Mouse (Mus musculus) CH12.LX (cell line): Measurements from ENCODE around the gene Taco1. TPM values are rescaled to one million over a fixed set of nuclear protein-coding genes. Genes with fewer than 3 reads are reported as not detected.

Experiments
- DNase-seq: peaks from one replicate; pipeline ENCODE4 v3.0.0-alpha.2; 2013; ENCODE audit errors: extremely low read depth
- H3K27ac ChIP-seq: 2 replicates; pipeline ENCODE4 v1.5.1; 2012; ENCODE audit warnings: low read depth, mild to moderate bottlenecking, control low read depth, moderate library complexity; ENCODE audit not compliant: insufficient read depth
- H3K27me3 ChIP-seq: replicated peaks from 2 replicates; pipeline ENCODE3; 2012; ENCODE audit warnings: inconsistent platforms
- H3K36me3 ChIP-seq, 2 experiments: replicated peaks in 1 of 2; 2 replicates each; pipeline versions ENCODE3 to v1.6.1; 2012; ENCODE audit warnings: inconsistent platforms in 1 of 2, low read length in 1 of 2, mild to moderate bottlenecking in 1 of 2, mixed read lengths in 1 of 2, moderate library complexity in 1 of 2; ENCODE audit not compliant: control insufficient read depth in 1 of 2, insufficient read depth in 1 of 2
- H3K4me1 ChIP-seq, 2 experiments: 2 replicates each; pipeline ENCODE4 v1.6.1; 2012; ENCODE audit warnings: inconsistent platforms in 1 of 2, moderate library complexity in 1 of 2; ENCODE audit not compliant: insufficient read depth in 2 of 2, control insufficient read depth in 1 of 2
- H3K4me2 ChIP-seq: 2 replicates; pipeline ENCODE4 v1.6.1; 2012; ENCODE audit warnings: low read depth, mild to moderate bottlenecking, control low read depth; ENCODE audit not compliant: poor library complexity, insufficient read depth, severe bottlenecking
- H3K4me3 ChIP-seq, 3 experiments: fragments of 150-350 bp in 1 of 3; sonication (generic) in 1 of 3; replicated peaks in 1 of 3; 2 replicates each; pipeline versions ENCODE3 to v1.5.1; 2011 to 2012; ENCODE audit warnings: low read depth in 2 of 3, low read length in 2 of 3, mild to moderate bottlenecking in 2 of 3, moderate library complexity in 2 of 3, control low read depth in 1 of 3, improper control_type of control experiment in 1 of 3, inconsistent platforms in 1 of 3, mixed read lengths in 1 of 3; ENCODE audit not compliant: poor library complexity in 1 of 3
- H3K79me2 ChIP-seq: replicated peaks from 2 replicates; pipeline ENCODE4 v1.6.1; 2012; ENCODE audit warnings: mild to moderate bottlenecking, moderate library complexity; ENCODE audit not compliant: control insufficient read depth, poor library complexity, insufficient read depth, severe bottlenecking; ENCODE audit errors: extremely low read depth
- H3K9ac ChIP-seq: 2 replicates; pipeline ENCODE4 v1.6.1; 2012; ENCODE audit warnings: low read depth, mild to moderate bottlenecking, control low read depth, moderate library complexity; ENCODE audit not compliant: insufficient read depth
- H3K9me3 ChIP-seq: replicated peaks from 2 replicates; pipeline ENCODE3; 2012; ENCODE audit warnings: low read length, inconsistent platforms, mixed read lengths
- BHLHE40 ChIP-seq: IDR thresholded peaks from 2 replicates; pipeline ENCODE4 v1.6.1; 2011; ENCODE audit warnings: mild to moderate bottlenecking, low read depth, low read length, improper control_type of control experiment
- CHD1 ChIP-seq: IDR thresholded peaks from 2 replicates; pipeline ENCODE4 v1.6.1; 2012; ENCODE audit warnings: low read depth, low read length, improper control_type of control experiment, inconsistent platforms
- CHD2 ChIP-seq: IDR thresholded peaks from 2 replicates; pipeline ENCODE4 v1.6.1; 2011; ENCODE audit warnings: low read length, improper control_type of control experiment
- CTCF ChIP-seq, 2 experiments: IDR thresholded peaks in 1 of 2; conservative IDR thresholded peaks in 1 of 2; 2 replicates each; pipeline ENCODE4 v1.5.1; 2011 to 2012; ENCODE audit warnings: low read depth in 2 of 2, low read length in 2 of 2, improper control_type of control experiment in 1 of 2, inconsistent platforms in 1 of 2, mild to moderate bottlenecking in 1 of 2, moderate library complexity in 1 of 2
- E2F4 ChIP-seq: IDR thresholded peaks from 2 replicates; pipeline ENCODE4 v1.6.1; 2011; ENCODE audit warnings: low read depth, low read length, improper control_type of control experiment; ENCODE audit not compliant: insufficient replicate concordance
- ELF1 ChIP-seq: IDR thresholded peaks from 2 replicates; pipeline ENCODE4 v1.6.1; 2014; ENCODE audit warnings: low read depth, mild to moderate bottlenecking, inconsistent platforms, low read length, improper control_type of control experiment
- EP300 ChIP-seq: IDR thresholded peaks from 2 replicates; pipeline ENCODE4 v1.6.1; 2011; ENCODE audit warnings: low read length, improper control_type of control experiment
- ETS1 ChIP-seq: conservative IDR thresholded peaks from 2 replicates; pipeline ENCODE4 v1.6.1; 2012; ENCODE audit warnings: low read depth, mild to moderate bottlenecking, inconsistent platforms, low read length, improper control_type of control experiment, moderate library complexity
- GABPA ChIP-seq: IDR thresholded peaks from 2 replicates; pipeline ENCODE4 v1.6.1; 2012; ENCODE audit warnings: low read depth, low read length, improper control_type of control experiment, inconsistent platforms; ENCODE audit not compliant: insufficient replicate concordance
- HCFC1 ChIP-seq: IDR thresholded peaks from 2 replicates; pipeline ENCODE4 v1.6.1; 2012; ENCODE audit warnings: low read depth, mild to moderate bottlenecking, inconsistent platforms, low read length, improper control_type of control experiment
- IRF4 ChIP-seq: IDR thresholded peaks from 2 replicates; pipeline ENCODE4 v1.6.1; 2014; ENCODE audit warnings: low read depth, mild to moderate bottlenecking, inconsistent platforms, low read length, improper control_type of control experiment
- JUN ChIP-seq: IDR thresholded peaks from 2 replicates; pipeline ENCODE4 v1.6.1; 2011; ENCODE audit warnings: low read depth, mild to moderate bottlenecking, low read length, improper control_type of control experiment, moderate library complexity; ENCODE audit not compliant: insufficient read depth
- JUND ChIP-seq: conservative IDR thresholded peaks from 2 replicates; pipeline ENCODE4 v1.6.1; 2011; ENCODE audit warnings: low read depth, low read length, improper control_type of control experiment
- KAT2A ChIP-seq: IDR thresholded peaks from 2 replicates; pipeline ENCODE4 v1.6.1; 2012; ENCODE audit warnings: low read length, improper control_type of control experiment, inconsistent platforms; ENCODE audit not compliant: insufficient replicate concordance
- MAFK ChIP-seq: IDR thresholded peaks from 2 replicates; pipeline ENCODE4 v1.6.1; 2011; ENCODE audit warnings: low read length, improper control_type of control experiment; ENCODE audit not compliant: insufficient replicate concordance
- MAX ChIP-seq: IDR thresholded peaks from 2 replicates; pipeline ENCODE4 v1.6.1; 2011; ENCODE audit warnings: low read length, improper control_type of control experiment
- MAZ ChIP-seq: IDR thresholded peaks from 2 replicates; pipeline ENCODE4 v1.6.1; 2012; ENCODE audit warnings: low read depth, mild to moderate bottlenecking, inconsistent platforms, low read length, improper control_type of control experiment, moderate library complexity
- MEF2A ChIP-seq: IDR thresholded peaks from 2 replicates; pipeline ENCODE4 v1.6.1; 2014; ENCODE audit warnings: low read depth, mild to moderate bottlenecking, inconsistent platforms, low read length, improper control_type of control experiment, borderline replicate concordance
- MXI1 ChIP-seq: IDR thresholded peaks from 2 replicates; pipeline ENCODE4 v1.6.1; 2011; ENCODE audit warnings: mild to moderate bottlenecking, low read depth, low read length, improper control_type of control experiment
- MYC ChIP-seq: IDR thresholded peaks from 2 replicates; pipeline ENCODE4 v1.6.1; 2011; ENCODE audit warnings: low read depth, mild to moderate bottlenecking, improper control_type of control experiment, low read length
- NELFE ChIP-seq: IDR thresholded peaks from 2 replicates; pipeline ENCODE4 v1.6.1; 2011; ENCODE audit warnings: low read depth, low read length, improper control_type of control experiment
- NRF1 ChIP-seq: IDR thresholded peaks from 2 replicates; pipeline ENCODE4 v1.6.1; 2014; ENCODE audit warnings: low read depth, mild to moderate bottlenecking, inconsistent platforms, low read length, improper control_type of control experiment, moderate library complexity
- PAX5 ChIP-seq: IDR thresholded peaks from 2 replicates; pipeline ENCODE4 v1.6.1; 2012; ENCODE audit warnings: low read length, inconsistent platforms, mixed read lengths
- POLR2AphosphoS2 ChIP-seq: IDR thresholded peaks from 2 replicates; pipeline ENCODE4 v1.6.1; 2011; ENCODE audit warnings: low read depth, low read length, improper control_type of control experiment
- RAD21 ChIP-seq: IDR thresholded peaks from 2 replicates; pipeline ENCODE4 v1.6.1; 2011; ENCODE audit warnings: low read depth, mild to moderate bottlenecking, low read length, improper control_type of control experiment, moderate library complexity
- RCOR1 ChIP-seq: conservative IDR thresholded peaks from 2 replicates; pipeline ENCODE4 v1.6.1; 2012; ENCODE audit warnings: low read depth, mild to moderate bottlenecking, inconsistent platforms, low read length, improper control_type of control experiment
- SIN3A ChIP-seq: IDR thresholded peaks from 2 replicates; pipeline ENCODE4 v1.6.1; 2012; ENCODE audit warnings: low read length, improper control_type of control experiment, inconsistent platforms
- SMC3 ChIP-seq: IDR thresholded peaks from 2 replicates; pipeline ENCODE4 v1.6.1; 2011; ENCODE audit warnings: low read depth, low read length, improper control_type of control experiment
- TBP ChIP-seq: conservative IDR thresholded peaks from 2 replicates; pipeline ENCODE4 v1.6.1; 2011; ENCODE audit warnings: low read depth, low read length, improper control_type of control experiment
- TCF12 ChIP-seq: IDR thresholded peaks from 2 replicates; pipeline ENCODE4 v1.6.1; 2014; ENCODE audit warnings: low read depth, mild to moderate bottlenecking, inconsistent platforms, low read length, improper control_type of control experiment
- UBTF ChIP-seq: IDR thresholded peaks from 2 replicates; pipeline ENCODE4 v1.6.1; 2012; ENCODE audit warnings: low read depth, mild to moderate bottlenecking, inconsistent platforms, low read length, improper control_type of control experiment, moderate library complexity
- USF1 ChIP-seq: IDR thresholded peaks from 2 replicates; pipeline ENCODE4 v1.6.1; 2014; ENCODE audit warnings: low read depth, mild to moderate bottlenecking, inconsistent platforms, low read length, improper control_type of control experiment
- USF2 ChIP-seq: conservative IDR thresholded peaks from 2 replicates; pipeline ENCODE4 v1.6.1; 2011; ENCODE audit warnings: low read depth, low read length, improper control_type of control experiment
- ZC3H11A ChIP-seq: IDR thresholded peaks from 2 replicates; pipeline ENCODE4 v1.6.1; 2012; ENCODE audit warnings: low read depth, mild to moderate bottlenecking, inconsistent platforms, low read length, improper control_type of control experiment
- ZKSCAN1 ChIP-seq: IDR thresholded peaks from 2 replicates; pipeline ENCODE4 v1.6.1; 2012; ENCODE audit warnings: low read depth, inconsistent platforms, low read length, improper control_type of control experiment, borderline replicate concordance
- ZMIZ1 ChIP-seq: IDR thresholded peaks from 2 replicates; pipeline ENCODE4 v1.6.1; 2012; ENCODE audit warnings: low read depth, mild to moderate bottlenecking, inconsistent platforms, low read length, improper control_type of control experiment
- ZNF384 ChIP-seq: IDR thresholded peaks from 2 replicates; pipeline ENCODE4 v1.6.1; 2012; ENCODE audit warnings: low read depth, low read length, improper control_type of control experiment, inconsistent platforms
- dilution Hi-C: fragments of 300-500 bp; cut with MboI; formaldehyde crosslinking; loops from 2 replicates; pipeline ENCODE4 v1.14.3; 2020; ENCODE audit warnings: low sequenced_read_pairs; ENCODE audit not compliant: extremely low pct_unique_long_range_greater_than_20kb, extremely low pct_ligation_motif_present
- in situ Hi-C: fragments of 300-500 bp; cut with MboI; formaldehyde crosslinking; loops from 3 replicates; pipeline ENCODE4 v1.14.3; 2019; ENCODE audit warnings: low sequenced_read_pairs, low pct_ligation_motif_present, low pct_unique_long_range_greater_than_20kb, mixed read lengths
- polyA plus RNA-seq: library from polyadenylated mRNA; unstranded; fragments of >175 nt; gene quantifications from 2 replicates; pipeline ENCODE4 v1.2.1, GENCODE M21; 2012; ENCODE audit warnings: low read depth; ENCODE audit not compliant: insufficient read length
- total RNA-seq, 2 experiments: library from RNA; depleted of rRNA; stranded (reverse); fragments of 300-350 nt in 1 of 2; fragments of >200 nt in 1 of 2; gene quantifications; 2 replicates each; pipeline ENCODE4 v1.2.3; 2012 to 2014

Taco1 gene
- total and polyA plus RNA-seq, 3 experiments: 30.8 to 35.8 (median 32.6) TPM

- H3K27ac ChIP-seq: peak within 1 kb of the TSS; percentile 74
- TF ChIP-seq ELF1: peak; percentile 79
- TF ChIP-seq JUND: no peak
- TF ChIP-seq SMC3: no peak; the same call in 1 of the 2 replicates
- TF ChIP-seq RCOR1: no peak; the same call in 1 of the 2 replicates
- TF ChIP-seq MYC: no peak
- no peak for TF ChIP-seq MAFK
- TF ChIP-seq SIN3A: peak; percentile 96
- TF ChIP-seq TCF12: peak; percentile 95
- TF ChIP-seq TBP: 0 out of 2 replicates have a peak, but pooled peaks have one; percentile 54
- no peak for TF ChIP-seq ZNF384
- TF ChIP-seq ZC3H11A: no peak
- TF ChIP-seq ZKSCAN1: no peak
- TF ChIP-seq MEF2A: peak; percentile 76; the same call in 1 of the 2 replicates
- TF ChIP-seq CHD2: peak; percentile 97
- TF ChIP-seq MAX: peak; percentile 69
- peak; percentile 18 for TF ChIP-seq RAD21
- TF ChIP-seq NRF1: peak; percentile 55
- TF ChIP-seq CTCF (conservative IDR thresholded peaks at IDR 0.05 in 1 of 2, IDR thresholded peaks at IDR 0.05 in 1 of 2; ENCODE audit: low read depth in 2 of 2, low read length in 2 of 2): peak in 1 of 2 experiments; percentile 86; a peak in 2 of 4 replicates
- TF ChIP-seq ETS1: peak; percentile 22; the same call in 1 of the 2 replicates
- TF ChIP-seq HCFC1: peak; percentile 72
- TF ChIP-seq ZMIZ1: peak; percentile 98
- TF ChIP-seq BHLHE40: no peak; the same call in 1 of the 2 replicates
- peak; percentile 80 for TF ChIP-seq UBTF
- TF ChIP-seq USF2: no peak
- no peak for TF ChIP-seq USF1
- no peak; the same call in none of the 2 replicates for TF ChIP-seq MAZ
- no peak for TF ChIP-seq PAX5
- peak; percentile 89 for TF ChIP-seq MXI1
- TF ChIP-seq CHD1: no peak
- TF ChIP-seq KAT2A: 0 out of 2 replicates have a peak, but pooled peaks have one; percentile 63
- peak; percentile 83; the same call in 1 of the 2 replicates for TF ChIP-seq E2F4
- TF ChIP-seq IRF4: peak; percentile 59
- peak; percentile 99 for TF ChIP-seq POLR2AphosphoS2
- TF ChIP-seq EP300: no peak
- TF ChIP-seq NELFE: peak; percentile 99
- TF ChIP-seq GABPA: no peak
- TF ChIP-seq JUN: no peak
Measured at GRCm38 (mm10) chr11:106083708-106084701, 18.1 kb downstream of the Taco1 start, which contains the start of gene Map3k3. Gene Map3k3 (plus strand): TSS chr11:106084613.

More at GRCm38 (mm10) chr11:106083708-106084701, 18.1 kb downstream of the Taco1 start, which contains the start of gene Map3k3:
- dilution Hi-C loops (no loop called here), in situ Hi-C loops (no loop called here)
- peak; percentile 100 for DNase-seq
- Histone ChIP-seq H3K4me1 (peaks cover 0 to 19% of the 10 kb centered on the region in 2 experiments; a peak in 2 of 4 replicates), H3K9me3 (no peaks in the 10 kb centered on the region), H3K79me2 (peaks cover 30% of the 10 kb centered on the region), H3K4me2 (peak within 1 kb of the TSS; percentile 72), H3K27me3 (no peaks in the 10 kb centered on the region), H3K4me3 (peak within 1 kb of the TSS; percentile 64 to 91 (median 85)), H3K9ac (peak within 1 kb of the TSS; percentile 83), H3K36me3 (no peaks in the 10 kb centered on the region)
